Mouse (Mus musculus): ENCODE measurements around the gene H2-M10.5. TPM values are rescaled to one million over a fixed set of nuclear protein-coding genes. Genes with fewer than 3 reads are reported as not detected.
"Not testable (repeated sequence)": the region's sequence is repeated elsewhere in the genome, so short reads cannot be mapped to it uniquely, and the experiment has no call there.

Gene H2-M10.5
- polyA plus RNA-seq (2014; fragmentation: Nextera tagmentation; extraction: Ambion mirVana) = not detected in 2 replicates

DNA sequence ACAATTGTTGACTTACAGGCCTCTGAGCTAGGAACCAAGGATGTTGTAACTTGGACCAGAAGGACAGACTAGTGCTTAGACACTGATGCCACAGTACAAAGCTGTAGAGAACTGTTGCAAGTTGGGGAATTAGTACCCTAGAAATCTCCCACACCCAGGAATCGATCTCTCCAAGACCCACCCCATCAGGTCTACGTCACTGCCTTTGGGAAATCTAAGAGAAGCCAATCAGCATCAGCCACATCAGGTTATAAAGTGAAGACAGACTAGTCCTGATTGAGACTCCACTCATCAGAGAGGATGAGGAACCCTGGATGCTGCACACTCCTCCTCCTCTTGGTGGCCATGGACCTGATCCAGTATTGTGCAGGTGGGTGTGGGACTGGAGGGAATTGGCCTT, at the start of gene H2-M10.5:
Gene H2-M10.5 (plus strand): TSS at position 301 of the 400 bp plus-strand sequence.
- not testable (repeated sequence) for DNase-seq (ENCODE audit: low spot score); H3K36me3 ChIP-seq (replicated peaks; ENCODE audit: control insufficient read depth, insufficient read depth, low read depth, low read length); ATAC-seq (replicated peaks; ENCODE audit: insufficient number of reproducible peaks, low FRiP score, low TSS enrichment, low read depth); H3K9me3 ChIP-seq (replicated peaks; ENCODE audit: control insufficient read depth, low read length); H3K4me2 ChIP-seq (ENCODE audit: low read depth, low read length); H3K4me3 ChIP-seq (ENCODE audit: low read depth, low read length); H3K4me1 ChIP-seq (ENCODE audit: control insufficient read depth, insufficient read depth, low read length); H3K9ac ChIP-seq (replicated peaks; ENCODE audit: low read length); H3K27ac ChIP-seq (replicated peaks; ENCODE audit: low read depth, low read length); H3K27me3 ChIP-seq (ENCODE audit: control insufficient read depth, insufficient read depth, low read length)
- 81% methylated on average over 2 of the region's 2 CpGs for WGBS

DNA sequence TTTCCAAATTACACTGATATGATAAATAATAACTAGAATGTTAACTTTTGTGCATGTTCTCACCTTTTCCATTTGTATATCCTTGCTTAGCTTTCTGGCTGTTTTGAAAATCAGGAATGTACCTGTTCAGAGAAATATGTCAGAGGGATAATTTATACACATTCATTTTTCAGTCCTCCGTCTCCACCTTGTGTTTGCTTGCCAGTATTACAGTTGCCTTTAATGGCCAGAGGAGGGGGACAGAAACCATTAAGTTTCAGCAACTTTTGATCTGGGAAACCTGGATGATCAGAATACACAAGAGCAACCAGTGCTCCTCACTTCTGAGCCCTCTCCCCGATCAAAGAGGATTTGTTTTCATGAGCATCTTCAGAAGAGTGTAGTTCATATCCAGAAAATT, 46.7 kb upstream of the H2-M10.5 start:
- 16% methylated on average over 2 of the region's 2 CpGs for WGBS
- no peak overlapping the region for H3K4me3 ChIP-seq (ENCODE audit: low read depth, low read length)
- no peak overlapping the region for H3K4me2 ChIP-seq (ENCODE audit: low read depth, low read length)
- no peaks in the 10 kb centered on the region for H3K27me3 ChIP-seq (ENCODE audit: control insufficient read depth, insufficient read depth, low read length)
- no peaks in the 10 kb centered on the region for H3K4me1 ChIP-seq (ENCODE audit: control insufficient read depth, insufficient read depth, low read length)
- peak; percentile 36 for DNase-seq (ENCODE audit: low spot score)
- no peak for ATAC-seq (replicated peaks; ENCODE audit: insufficient number of reproducible peaks, low FRiP score, low TSS enrichment, low read depth)
- no peak overlapping the region for H3K9ac ChIP-seq (replicated peaks; ENCODE audit: low read length)
- H3K9me3 ChIP-seq (replicated peaks; ENCODE audit: control insufficient read depth, low read length) = no peaks in the 10 kb centered on the region
- no peak overlapping the region for H3K27ac ChIP-seq (replicated peaks; ENCODE audit: low read depth, low read length)
- no peaks in the 10 kb centered on the region for H3K36me3 ChIP-seq (replicated peaks; ENCODE audit: control insufficient read depth, insufficient read depth, low read depth, low read length)

DNA sequence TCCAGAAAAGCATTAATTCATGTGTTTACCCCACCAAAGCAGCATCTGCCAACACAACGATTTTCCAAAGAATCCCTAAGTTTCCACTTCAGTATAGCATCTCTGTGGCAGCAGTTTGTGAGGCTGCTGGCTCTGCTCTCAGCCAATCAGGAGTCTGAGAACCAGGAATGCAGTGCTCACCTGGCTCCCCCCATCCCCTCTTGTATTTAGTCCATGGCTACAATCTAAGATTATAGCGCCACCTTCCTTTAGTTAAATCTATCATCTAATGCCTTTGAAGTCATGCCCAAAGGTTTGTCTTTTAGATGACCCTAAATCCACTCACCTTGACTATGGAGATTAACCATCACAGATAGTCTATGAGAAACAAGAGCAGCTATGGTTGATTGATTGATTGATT, 8.9 kb upstream of the H2-M10.5 start:
- Histone ChIP-seq H3K27ac (replicated peaks; ENCODE audit: low read depth, low read length) (no peak overlapping the region), H3K36me3 (replicated peaks; ENCODE audit: control insufficient read depth, insufficient read depth, low read depth, low read length) (no peaks in the 10 kb centered on the region), H3K4me2 (ENCODE audit: low read depth, low read length) (no peak overlapping the region), H3K27me3 (ENCODE audit: control insufficient read depth, insufficient read depth, low read length) (no peaks in the 10 kb centered on the region), H3K4me3 (ENCODE audit: low read depth, low read length) (no peak overlapping the region), H3K9ac (replicated peaks; ENCODE audit: low read length) (no peak overlapping the region), H3K9me3 (replicated peaks; ENCODE audit: control insufficient read depth, low read length) (no peaks in the 10 kb centered on the region), H3K4me1 (ENCODE audit: control insufficient read depth, insufficient read depth, low read length) (no peaks in the 10 kb centered on the region)
- DNase-seq (ENCODE audit: low spot score) = no peak
- no peak for ATAC-seq (replicated peaks; ENCODE audit: insufficient number of reproducible peaks, low FRiP score, low TSS enrichment, low read depth)
- WGBS = 43% methylated on average over 2 of the region's 2 CpGs

DNA sequence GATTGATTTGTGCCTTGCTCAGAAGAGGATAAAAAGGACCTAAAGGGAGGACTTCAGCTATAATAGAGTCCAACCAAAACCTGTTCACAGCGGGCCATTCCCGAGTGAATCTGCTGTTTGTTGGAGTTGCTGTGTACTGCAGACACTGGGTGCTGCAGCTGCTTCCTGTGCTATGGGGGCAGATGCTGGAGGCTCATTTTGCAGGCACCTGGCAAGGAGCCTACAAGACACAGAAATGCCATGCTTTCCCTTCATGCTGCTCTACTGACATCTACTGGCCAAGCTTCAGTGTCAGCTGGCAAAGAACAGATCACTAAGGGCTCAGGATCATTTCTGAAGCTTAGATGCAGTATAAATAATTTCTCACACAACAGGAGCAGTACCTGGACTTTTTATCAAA, 8.5 kb upstream of the H2-M10.5 start:
- DNase-seq (ENCODE audit: low spot score) = peak; percentile 4
- ATAC-seq (replicated peaks; ENCODE audit: insufficient number of reproducible peaks, low FRiP score, low TSS enrichment, low read depth); H3K36me3 ChIP-seq (replicated peaks; ENCODE audit: control insufficient read depth, insufficient read depth, low read depth, low read length); H3K4me1 ChIP-seq (ENCODE audit: control insufficient read depth, insufficient read depth, low read length); H3K27me3 ChIP-seq (ENCODE audit: control insufficient read depth, insufficient read depth, low read length); H3K4me2 ChIP-seq (ENCODE audit: low read depth, low read length); H3K9ac ChIP-seq (replicated peaks; ENCODE audit: low read length); H3K9me3 ChIP-seq (replicated peaks; ENCODE audit: control insufficient read depth, low read length); H3K27ac ChIP-seq (replicated peaks; ENCODE audit: low read depth, low read length); H3K4me3 ChIP-seq (ENCODE audit: low read depth, low read length): not testable (repeated sequence)
- WGBS = 31% methylated on average over 2 of the region's 2 CpGs

DNA sequence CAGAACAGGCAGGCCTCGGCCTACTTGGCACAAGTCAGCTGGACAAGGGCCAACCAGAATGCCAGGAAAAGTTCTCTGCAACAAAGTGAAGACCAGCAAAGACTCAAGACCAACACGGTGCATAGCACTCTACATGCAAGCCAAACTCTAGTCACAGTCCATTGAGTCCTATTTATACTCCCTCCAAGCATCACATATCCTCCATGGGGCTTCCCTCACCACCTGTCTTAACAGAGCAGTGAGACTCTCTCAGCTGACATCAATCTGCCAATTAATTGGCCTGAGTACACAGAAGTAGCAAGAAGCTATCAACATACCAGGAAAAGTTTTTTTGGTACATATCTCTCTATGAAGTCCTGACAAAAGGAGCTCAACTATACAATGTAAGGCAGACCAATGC, 7.3 kb upstream of the H2-M10.5 start:
- not testable (repeated sequence) for ATAC-seq (replicated peaks; ENCODE audit: insufficient number of reproducible peaks, low FRiP score, low TSS enrichment, low read depth); H3K36me3 ChIP-seq (replicated peaks; ENCODE audit: control insufficient read depth, insufficient read depth, low read depth, low read length)

DNA sequence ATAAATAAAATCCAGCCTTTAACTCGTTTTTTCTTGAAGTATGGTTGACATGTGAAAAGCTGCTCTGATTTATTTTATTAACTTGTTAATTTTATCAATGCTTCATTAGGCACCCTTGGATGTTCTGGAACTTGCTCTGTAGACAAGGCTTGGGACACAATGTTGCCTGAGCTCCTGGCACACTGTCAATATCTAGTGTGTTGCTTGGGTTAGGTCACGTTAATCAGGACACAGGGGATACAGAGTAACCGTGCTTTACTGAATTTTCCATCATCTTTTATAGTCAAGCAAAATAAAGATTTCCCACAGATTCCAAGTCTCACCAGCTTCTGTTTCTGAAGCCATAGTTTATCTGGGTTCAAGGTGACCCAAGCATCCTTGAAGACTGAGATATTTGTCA, 8.8 kb downstream of the H2-M10.5 start:
- Histone ChIP-seq H3K9me3 (replicated peaks; ENCODE audit: control insufficient read depth, low read length) (no peaks in the 10 kb centered on the region), H3K27ac (replicated peaks; ENCODE audit: low read depth, low read length) (no peak overlapping the region), H3K27me3 (ENCODE audit: control insufficient read depth, insufficient read depth, low read length) (no peaks in the 10 kb centered on the region), H3K4me2 (ENCODE audit: low read depth, low read length) (no peak overlapping the region), H3K4me1 (ENCODE audit: control insufficient read depth, insufficient read depth, low read length) (no peaks in the 10 kb centered on the region), H3K9ac (replicated peaks; ENCODE audit: low read length) (no peak overlapping the region), H3K4me3 (ENCODE audit: low read depth, low read length) (no peak overlapping the region), H3K36me3 (replicated peaks; ENCODE audit: control insufficient read depth, insufficient read depth, low read depth, low read length) (no peaks in the 10 kb centered on the region)
- ATAC-seq (replicated peaks; ENCODE audit: insufficient number of reproducible peaks, low FRiP score, low TSS enrichment, low read depth) = no peak
- WGBS = 70% methylated on average over 3 of the region's 3 CpGs
- no peak for DNase-seq (ENCODE audit: low spot score)

More for the DNA sequence above, 7.3 kb upstream of the H2-M10.5 start:
- not testable (repeated sequence) for H3K27ac ChIP-seq (replicated peaks; ENCODE audit: low read depth, low read length); H3K4me1 ChIP-seq (ENCODE audit: control insufficient read depth, insufficient read depth, low read length); DNase-seq (ENCODE audit: low spot score); H3K4me2 ChIP-seq (ENCODE audit: low read depth, low read length); H3K9me3 ChIP-seq (replicated peaks; ENCODE audit: control insufficient read depth, low read length); H3K4me3 ChIP-seq (ENCODE audit: low read depth, low read length); H3K27me3 ChIP-seq (ENCODE audit: control insufficient read depth, insufficient read depth, low read length); H3K9ac ChIP-seq (replicated peaks; ENCODE audit: low read length)
- WGBS = 67% methylated on average over 2 of the region's 2 CpGs

DNA sequence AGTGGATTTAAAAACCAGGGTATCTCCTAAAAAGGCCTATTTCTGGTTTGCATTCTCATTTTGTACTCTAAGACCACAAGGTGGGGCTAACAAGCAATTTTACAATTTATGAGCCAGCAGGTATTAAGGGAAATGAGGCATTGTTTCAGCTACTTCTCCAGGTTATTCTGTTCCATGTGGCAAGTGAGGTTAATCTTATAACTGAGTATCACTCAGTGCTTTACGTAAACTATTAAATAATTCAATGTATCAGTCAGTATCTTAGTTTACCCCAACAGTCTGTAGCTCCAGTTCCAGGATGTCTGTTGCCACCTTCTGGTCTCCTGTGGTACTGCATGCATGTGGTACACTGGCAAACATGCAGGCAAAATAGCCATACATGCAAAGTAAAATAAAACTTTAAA, 13.8 kb downstream of the H2-M10.5 start:
- not testable (repeated sequence) for H3K36me3 ChIP-seq (replicated peaks; ENCODE audit: control insufficient read depth, insufficient read depth, low read depth, low read length); H3K27me3 ChIP-seq (ENCODE audit: control insufficient read depth, insufficient read depth, low read length); H3K9ac ChIP-seq (replicated peaks; ENCODE audit: low read length); ATAC-seq (replicated peaks; ENCODE audit: insufficient number of reproducible peaks, low FRiP score, low TSS enrichment, low read depth); H3K27ac ChIP-seq (replicated peaks; ENCODE audit: low read depth, low read length); H3K4me2 ChIP-seq (ENCODE audit: low read depth, low read length); H3K9me3 ChIP-seq (replicated peaks; ENCODE audit: control insufficient read depth, low read length); H3K4me3 ChIP-seq (ENCODE audit: low read depth, low read length); H3K4me1 ChIP-seq (ENCODE audit: control insufficient read depth, insufficient read depth, low read length)
- WGBS = 38% methylated on average over 1 of the region's 1 CpGs
- peak; percentile 32 for DNase-seq (ENCODE audit: low spot score)

DNA sequence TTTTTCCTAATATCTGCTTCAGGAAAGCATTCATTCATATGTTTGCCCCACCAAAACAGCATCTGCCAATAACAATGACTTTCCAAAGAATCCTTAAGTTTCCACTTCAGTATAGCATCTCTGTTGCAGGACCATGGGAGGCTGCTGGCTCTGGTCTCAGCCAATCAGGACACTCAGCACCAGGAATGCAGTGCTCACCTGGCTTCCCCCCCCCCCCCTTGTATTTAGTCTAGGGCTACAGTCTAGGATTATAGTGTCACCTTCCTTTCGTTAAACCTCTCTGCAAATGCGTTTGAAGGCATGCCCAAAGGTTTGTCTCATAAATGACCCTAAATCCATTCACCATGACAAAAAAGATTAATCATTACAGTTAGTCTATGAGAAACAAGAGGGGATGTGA, 15.6 kb downstream of the H2-M10.5 start:
- H3K4me3 ChIP-seq (ENCODE audit: low read depth, low read length) = no peak overlapping the region
- no peak overlapping the region for H3K4me2 ChIP-seq (ENCODE audit: low read depth, low read length)
- ATAC-seq (replicated peaks; ENCODE audit: insufficient number of reproducible peaks, low FRiP score, low TSS enrichment, low read depth) (no peak), DNase-seq (ENCODE audit: low spot score) (no peak)
- WGBS = 81% methylated on average over 2 of the region's 2 CpGs
- H3K27ac ChIP-seq (replicated peaks; ENCODE audit: low read depth, low read length) = no peak overlapping the region
- H3K9me3 ChIP-seq (replicated peaks; ENCODE audit: control insufficient read depth, low read length) = no peaks in the 10 kb centered on the region
- H3K36me3 ChIP-seq (replicated peaks; ENCODE audit: control insufficient read depth, insufficient read depth, low read depth, low read length) = no peaks in the 10 kb centered on the region
- no peak overlapping the region for H3K9ac ChIP-seq (replicated peaks; ENCODE audit: low read length)
- no peaks in the 10 kb centered on the region for H3K27me3 ChIP-seq (ENCODE audit: control insufficient read depth, insufficient read depth, low read length)
- no peaks in the 10 kb centered on the region for H3K4me1 ChIP-seq (ENCODE audit: control insufficient read depth, insufficient read depth, low read length)

All from embryonic facial prominence, embryonic 11.5 days (tissue).